ENCODE assay signal across 9 mouse cellular contexts in the genomic region with DNA sequence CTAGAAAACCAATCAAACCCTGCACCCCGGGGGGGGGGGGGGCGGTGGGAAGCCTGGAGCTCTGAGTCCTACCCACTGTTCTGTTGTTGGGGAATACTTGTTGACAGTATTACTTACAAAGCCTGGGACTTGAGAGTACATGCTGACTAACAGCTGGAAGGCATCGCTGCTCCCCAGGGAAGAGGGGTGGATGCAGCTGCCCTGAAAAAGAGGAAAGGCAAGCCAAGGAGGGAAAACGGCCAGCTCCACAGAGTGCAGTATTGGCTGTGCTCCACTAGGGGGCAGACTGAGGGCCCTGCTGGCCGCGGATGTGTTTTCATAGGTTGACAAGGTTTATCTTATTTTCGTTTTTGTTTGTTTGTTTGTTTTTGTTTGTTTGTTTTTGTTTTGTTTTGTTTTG. TPM values are rescaled to one million over a fixed set of nuclear protein-coding genes. Genes with fewer than 3 reads are reported as not detected.
DNase-seq lines count a peak whose midpoint lies in the region; ATAC-seq and TF ChIP-seq lines count a peak whose summit lies in the region.
"Had no signal": no experiment of that assay in that cellular context is flagged by ENCODE, and none has a peak within 500 bp of the region (broad histone marks: within the 10 kb centered on the region; RNA-seq: fewer than 3 reads in every experiment).

No protein-coding gene starts in this region.

- no peak overlapping the region for H3K4me3 ChIP-seq in intestine, postnatal 0 days (ENCODE audit: low read depth, low read length)
- H3K4me3 ChIP-seq in intestine, embryonic 15.5 days (replicated peaks), result no peak overlapping the region
- H3K4me3 ChIP-seq in CH12.LX (replicated peaks in 1 of 3; ENCODE audit: low read depth in 2 of 3, low read length in 2 of 3, poor library complexity in 1 of 3), result no peak overlapping the region
- no peak overlapping the region for H3K4me3 ChIP-seq in bone marrow macrophage, adult 2 months (ENCODE audit: insufficient read depth, low read length)
- H3K4me3 ChIP-seq: neural tube, embryonic 13.5 days had no signal

- ATAC-seq in intestine, postnatal 0 days, result no peak
- ATAC-seq in intestine, embryonic 15.5 days, result no peak

- peak; percentile 33 for DNase-seq in CH12.LX (ENCODE audit: extremely low read depth)
- peak; percentile 60 for DNase-seq in forelimb bud, embryonic 11.5 days (ENCODE audit: low read depth, low spot score)
- peak; percentile 62 to 75 for DNase-seq in kidney, postnatal 36 days
- DNase-seq in naive thymus-derived CD4-positive, alpha-beta T cell, adult 2 months (ENCODE audit: low read depth), result peak; percentile 44
- DNase-seq in urinary bladder, postnatal 4 days (ENCODE audit: low spot score in 2 of 2), result peak; percentile 78 to 84

- no peaks in the 10 kb centered on the region for H3K27me3 ChIP-seq in intestine, postnatal 0 days (replicated peaks; ENCODE audit: control insufficient read depth, insufficient read depth, low read length)
- H3K27me3 ChIP-seq in intestine, embryonic 15.5 days (replicated peaks), result no peaks in the 10 kb centered on the region
- peaks cover 87% of the 10 kb centered on the region for H3K27me3 ChIP-seq in CH12.LX (replicated peaks)
- H3K27me3 ChIP-seq: neural tube, embryonic 13.5 days had no signal

- no peak for TF ChIP-seq POLR2A in CH12.LX (IDR thresholded peaks at IDR 0.05; ENCODE audit: low read depth, low read length)
- TF ChIP-seq POLR2A in bone marrow macrophage, adult 2 months (IDR thresholded peaks at IDR 0.05; ENCODE audit: borderline replicate concordance, low read depth, low read length), result no peak

- peak; percentile 88 for TF ChIP-seq CTCF in intestine, postnatal 0 days (IDR thresholded peaks at IDR 0.05; ENCODE audit: low read depth)
- TF ChIP-seq CTCF in CH12.LX (conservative IDR thresholded peaks at IDR 0.05 in 1 of 2, IDR thresholded peaks at IDR 0.05 in 1 of 2; ENCODE audit: low read depth in 2 of 2, low read length in 2 of 2), result peak; percentile 81 to 83
- TF ChIP-seq CTCF in bone marrow macrophage, adult 2 months (IDR thresholded peaks at IDR 0.05; ENCODE audit: low read depth, low read length), result peak; percentile 90

- dilution Hi-C loops in CH12.LX (cut with MboI; ENCODE audit: extremely low pct_ligation_motif_present, extremely low pct_unique_long_range_greater_than_20kb, low sequenced_read_pairs), result no loop called here

- H3K4me1 ChIP-seq in intestine, postnatal 0 days (replicated peaks; ENCODE audit: control insufficient read depth, insufficient read depth, low read length), result no peaks in the 10 kb centered on the region
- no peaks in the 10 kb centered on the region for H3K4me1 ChIP-seq in intestine, embryonic 15.5 days (replicated peaks)
- H3K4me1 ChIP-seq in CH12.LX (ENCODE audit: control insufficient read depth in 1 of 2, insufficient read depth in 2 of 2), result peaks cover 4 to 7% of the 10 kb centered on the region in 2 experiments; a peak in 1 of 4 replicates
- H3K4me1 ChIP-seq in bone marrow macrophage, adult 2 months (ENCODE audit: control insufficient read depth, insufficient read depth, low read length), result no peaks in the 10 kb centered on the region
- H3K4me1 ChIP-seq: neural tube, embryonic 13.5 days had no signal

- in situ Hi-C loops in CH12.LX (cut with MboI; ENCODE audit: low pct_ligation_motif_present, low pct_unique_long_range_greater_than_20kb, low sequenced_read_pairs), result no loop called here

- H3K9ac ChIP-seq in intestine, postnatal 0 days (ENCODE audit: low read depth, low read length), result no peak overlapping the region
- H3K9ac ChIP-seq in intestine, embryonic 15.5 days, result no peak overlapping the region
- no peak overlapping the region for H3K9ac ChIP-seq in CH12.LX (ENCODE audit: insufficient read depth, low read depth)
- H3K9ac ChIP-seq: neural tube, embryonic 13.5 days had no signal

- H3K79me2 ChIP-seq in CH12.LX (replicated peaks; ENCODE audit: control insufficient read depth, extremely low read depth, insufficient read depth, poor library complexity, severe bottlenecking), result no peaks in the 10 kb centered on the region

- no peak for TF ChIP-seq EP300 in CH12.LX (IDR thresholded peaks at IDR 0.05; ENCODE audit: low read length)

- H3K4me2 ChIP-seq in intestine, postnatal 0 days (replicated peaks; ENCODE audit: low read depth), result no peak overlapping the region
- no peak overlapping the region for H3K4me2 ChIP-seq in intestine, embryonic 15.5 days (replicated peaks)
- H3K4me2 ChIP-seq in CH12.LX (ENCODE audit: insufficient read depth, low read depth, poor library complexity, severe bottlenecking), result no peak overlapping the region
- H3K4me2 ChIP-seq: neural tube, embryonic 13.5 days had no signal

- WGBS in intestine, postnatal 0 days, result 30% methylated on average over 7 of the region's 7 CpGs
- WGBS in intestine, embryonic 15.5 days, result 30% methylated on average over 7 of the region's 7 CpGs

- TF ChIP-seq RAD21 in CH12.LX (IDR thresholded peaks at IDR 0.05; ENCODE audit: low read depth, low read length), result no peak; the same call in none of the 2 replicates

- H3K9me3 ChIP-seq in intestine, postnatal 0 days (ENCODE audit: control insufficient read depth), result no peaks in the 10 kb centered on the region
- H3K9me3 ChIP-seq in intestine, embryonic 15.5 days, result no peaks in the 10 kb centered on the region
- no peaks in the 10 kb centered on the region for H3K9me3 ChIP-seq in CH12.LX (replicated peaks; ENCODE audit: low read length)
- H3K9me3 ChIP-seq: neural tube, embryonic 13.5 days had no signal

- H3K36me3 ChIP-seq in intestine, postnatal 0 days (ENCODE audit: control insufficient read depth, insufficient read depth), result no peaks in the 10 kb centered on the region
- no peaks in the 10 kb centered on the region for H3K36me3 ChIP-seq in intestine, embryonic 15.5 days
- H3K36me3 ChIP-seq in CH12.LX (replicated peaks in 1 of 2; ENCODE audit: control insufficient read depth in 1 of 2, insufficient read depth in 1 of 2, low read length in 1 of 2), result no peaks in the 10 kb centered on the region
- H3K36me3 ChIP-seq: neural tube, embryonic 13.5 days had no signal

- no peak overlapping the region for H3K27ac ChIP-seq in intestine, postnatal 0 days (ENCODE audit: low read depth, low read length)
- no peak overlapping the region for H3K27ac ChIP-seq in intestine, embryonic 15.5 days
- H3K27ac ChIP-seq in CH12.LX (ENCODE audit: insufficient read depth, low read depth), result no peak overlapping the region
- no peak overlapping the region for H3K27ac ChIP-seq in bone marrow macrophage, adult 2 months (ENCODE audit: insufficient read depth, low read depth, low read length)
- H3K27ac ChIP-seq: neural tube, embryonic 13.5 days had no signal

TF ChIP-seq in CH12.LX, 34 proteins besides CTCF, POLR2A, EP300 and RAD21:
- TF ChIP-seq ETS1 (conservative IDR thresholded peaks at IDR 0.05; ENCODE audit: low read depth, low read length), result no peak
- TF ChIP-seq SMC3 (IDR thresholded peaks at IDR 0.05; ENCODE audit: low read depth, low read length), result peak; percentile 49
TF ChIP-seq in CH12.LX: peak in this region for 1.

RNA-seq across cellular contexts. Expression of a gene that starts 14.8 kb away (rescaled TPM):
- 0.08 and 0.13 TPM in 2 replicates for polyA plus RNA-seq in intestine, postnatal 0 days (2015; fragmentation: Nextera tagmentation; extraction: Ambion mirVana)
- polyA plus RNA-seq in intestine, embryonic 15.5 days (2015; fragmentation: Nextera tagmentation; extraction: Ambion mirVana), result 0.35 and 0.43 TPM in 2 replicates
- total RNA-seq in CH12.LX (2012; rRNA removed), result not detected in 2 replicates
- not detected in 2 replicates for total RNA-seq in CH12.LX (2014; rRNA removed)
- not detected in 2 replicates for polyA plus RNA-seq in CH12.LX (2012; ENCODE audit: insufficient read length, low read depth)
- not detected in 2 replicates for polyA plus RNA-seq in bone marrow macrophage, adult 2 months (2012; ENCODE audit: insufficient read depth, insufficient read length, missing spikeins)

RNA-seq across cellular contexts. Expression of a gene that starts 26.0 kb away (rescaled TPM):
- polyA plus RNA-seq in intestine, postnatal 0 days (2015; fragmentation: Nextera tagmentation; extraction: Ambion mirVana), result not detected in 2 replicates
- 0.14 and 0.15 TPM in 2 replicates for polyA plus RNA-seq in intestine, embryonic 15.5 days (2015; fragmentation: Nextera tagmentation; extraction: Ambion mirVana)
- 0.30 and 0.50 TPM in 2 replicates for total RNA-seq in CH12.LX (2012; rRNA removed)
- not detected in 2 replicates for total RNA-seq in CH12.LX (2014; rRNA removed)
- 0.10 TPM in 1 of 2 replicates, not detected in the other for polyA plus RNA-seq in CH12.LX (2012; ENCODE audit: insufficient read length, low read depth)
- not detected in 2 replicates for polyA plus RNA-seq in bone marrow macrophage, adult 2 months (2012; ENCODE audit: insufficient read depth, insufficient read length, missing spikeins)

RNA-seq across cellular contexts. Expression of a gene that starts 45.9 kb away (rescaled TPM):
- 0.31 and 0.82 TPM in 2 replicates for polyA plus RNA-seq in intestine, postnatal 0 days (2015; fragmentation: Nextera tagmentation; extraction: Ambion mirVana)
- polyA plus RNA-seq in intestine, embryonic 15.5 days (2015; fragmentation: Nextera tagmentation; extraction: Ambion mirVana), result 0.19 and 0.29 TPM in 2 replicates
- total RNA-seq in CH12.LX (2012; rRNA removed), result 0.13 TPM in 1 of 2 replicates, not detected in the other
- total RNA-seq in CH12.LX (2014; rRNA removed), result not detected in 2 replicates
- polyA plus RNA-seq in CH12.LX (2012; ENCODE audit: insufficient read length, low read depth), result 0.19 and 0.23 TPM in 2 replicates
- polyA plus RNA-seq in bone marrow macrophage, adult 2 months (2012; ENCODE audit: insufficient read depth, insufficient read length, missing spikeins), result not detected in 2 replicates

RNA-seq across cellular contexts. Expression of a gene that starts 49.2 kb away (rescaled TPM):
- polyA plus RNA-seq in intestine, postnatal 0 days (2015; fragmentation: Nextera tagmentation; extraction: Ambion mirVana), result 0.12 and 0.37 TPM in 2 replicates
- polyA plus RNA-seq in intestine, embryonic 15.5 days (2015; fragmentation: Nextera tagmentation; extraction: Ambion mirVana), result 0.29 and 0.34 TPM in 2 replicates
- total RNA-seq in CH12.LX (2012; rRNA removed) (not detected in 2 replicates), CH12.LX (2014; rRNA removed) (not detected in 2 replicates)
- polyA plus RNA-seq in CH12.LX (2012; ENCODE audit: insufficient read length, low read depth), result not detected in 2 replicates
- 0.35 TPM in 1 of 2 replicates, not detected in the other for polyA plus RNA-seq in bone marrow macrophage, adult 2 months (2012; ENCODE audit: insufficient read depth, insufficient read length, missing spikeins)

RNA-seq across cellular contexts. Expression of a gene that starts 51.4 kb away (rescaled TPM):
- polyA plus RNA-seq in intestine, postnatal 0 days (2015; fragmentation: Nextera tagmentation; extraction: Ambion mirVana), result 0.21 and 0.37 TPM in 2 replicates
- 0.62 and 0.70 TPM in 2 replicates for polyA plus RNA-seq in intestine, embryonic 15.5 days (2015; fragmentation: Nextera tagmentation; extraction: Ambion mirVana)
- total RNA-seq in CH12.LX (2012; rRNA removed), result 0.04 TPM in 1 of 2 replicates, not detected in the other
- total RNA-seq in CH12.LX (2014; rRNA removed), result not detected in 2 replicates
- not detected in 2 replicates for polyA plus RNA-seq in CH12.LX (2012; ENCODE audit: insufficient read length, low read depth)
- polyA plus RNA-seq in bone marrow macrophage, adult 2 months (2012; ENCODE audit: insufficient read depth, insufficient read length, missing spikeins), result 0.71 and 0.88 TPM in 2 replicates
